Mouse (Mus musculus) layer of hippocampus, adult 2 months (tissue): ENCODE data around the gene Hist1h2ak. TPM values are rescaled to one million over a fixed set of nuclear protein-coding genes. Genes with fewer than 3 reads are reported as not detected.
A peak's percentile ranks its signal among the peaks of the same experiment; 100 is the strongest.
"Not testable (repeated sequence)": the region's sequence is repeated elsewhere in the genome, so short reads cannot be mapped to it uniquely, and the experiment has no call there.

Experiments used
- DNase-seq, 2 experiments: peaks; one replicate each; pipeline ENCODE4 v3.0.0; 2022; ENCODE audit warnings: low spot score in 2 of 2
- H3K27ac ChIP-seq: fragments of 200-600 bp; 2 replicates; pipeline ENCODE4 v1.8.1; 2022
- H3K4me3 ChIP-seq: fragments of 200-600 bp; 2 replicates; pipeline ENCODE4 v1.8.1; 2022; ENCODE audit warnings: mild to moderate bottlenecking
- CTCF ChIP-seq: fragments of 200-600 bp; conservative IDR thresholded peaks from 2 replicates; pipeline ENCODE4 v1.8.1; 2022; ENCODE audit warnings: antibody characterized with exemption, mild to moderate bottlenecking, moderate library complexity
- total RNA-seq, 2 experiments: library from RNA; stranded (reverse); gene quantifications; 2 replicates each; pipeline ENCODE4 v1.2.3; 2021

Hist1h2ak gene
- total RNA-seq, 2 experiments from 2014 or later: 15.1 TPM

GRCm38 (mm10) chr13:21722373-21722925, 31.2 kb downstream of the Hist1h2ak start:
- Histone ChIP-seq H3K4me3 (peak overlapping the region; percentile 54), H3K27ac (peak overlapping the region; percentile 57; the same call in 1 of the 2 replicates)
- no peak for DNase-seq
- TF ChIP-seq CTCF: no peak

- Histone ChIP-seq H3K4me3 (peak within 1 kb of the TSS; percentile 54), H3K27ac (peak within 1 kb of the TSS; percentile 57; the same call in 1 of the 2 replicates)
- DNase-seq: peak; percentile 53 to 81
Observed at GRCm38 (mm10) chr13:21721757-21722372, 31.8 kb downstream of the Hist1h2ak start, which contains the start of gene Hist1h2bm. Gene Hist1h2bm (plus strand): TSS chr13:21722044.

GRCm38 (mm10) chr13:21721107-21721756, 32.4 kb downstream of the Hist1h2ak start:
- H3K4me3 ChIP-seq: peak overlapping the region; percentile 54
- not testable (repeated sequence) for DNase-seq, H3K27ac ChIP-seq

- TF ChIP-seq CTCF: no peak
- DNase-seq: no peak
- Histone ChIP-seq H3K4me3 (peak overlapping the region; percentile 49; the same call in 1 of the 2 replicates), H3K27ac (no peak overlapping the region)
Observed at GRCm38 (mm10) chr13:21718381-21719080, 35.1 kb downstream of the Hist1h2ak start.

GRCm38 (mm10) chr13:21717397-21718357, 36.0 kb downstream of the Hist1h2ak start, which contains the start of gene Hist1h3h:
Gene Hist1h3h (plus strand): TSS chr13:21717659.
- DNase-seq: peak; percentile 87 to 93
- Histone ChIP-seq H3K4me3 (peak within 1 kb of the TSS; percentile 58), H3K27ac (peak within 1 kb of the TSS; percentile 86)

GRCm38 (mm10) chr13:21716540-21717391, 36.9 kb downstream of the Hist1h2ak start:
- Histone ChIP-seq H3K27ac (peak overlapping the region; percentile 86), H3K4me3 (peak overlapping the region; percentile 58)
- not testable (repeated sequence) for DNase-seq

- Histone ChIP-seq H3K27ac (peak within 1 kb of the TSS; percentile 86), H3K4me3 (peak within 1 kb of the TSS; percentile 58)
- peak; percentile 84 to 94 for DNase-seq
Observed at GRCm38 (mm10) chr13:21715864-21716539, 37.6 kb downstream of the Hist1h2ak start, which contains the start of the genes Hist1h2bl and Hist1h2ai. Gene Hist1h2bl (minus strand): TSS chr13:21716143. Gene Hist1h2ai (plus strand): TSS chr13:21716422.

GRCm38 (mm10) chr13:21715131-21715863, 38.3 kb downstream of the Hist1h2ak start:
- Histone ChIP-seq H3K27ac (peak overlapping the region; percentile 83), H3K4me3 (peak overlapping the region; percentile 55)
- no peak for TF ChIP-seq CTCF
- no peak for DNase-seq

- DNase-seq: peak in 1 of 2 experiments; percentile 69
- peak; percentile 99 for TF ChIP-seq CTCF
- peak overlapping the region; percentile 55 for H3K4me3 ChIP-seq
- H3K27ac ChIP-seq: no peak overlapping the region
Observed at GRCm38 (mm10) chr13:21714725-21715124, 38.9 kb downstream of the Hist1h2ak start.

GRCm38 (mm10) chr13:21711698-21712097, 41.9 kb downstream of the Hist1h2ak start:
- H3K27ac ChIP-seq: no peak overlapping the region
- TF ChIP-seq CTCF: no peak
- no peak for DNase-seq
- H3K4me3 ChIP-seq: peak overlapping the region; percentile 68
